Mouse (Mus musculus) liver, embryonic 11.5 days (tissue): ENCODE measurements around the gene Dus2. TPM values are rescaled to one million over a fixed set of nuclear protein-coding genes. Genes with fewer than 3 reads are reported as not detected.

ENCODE experiments used
- ATAC-seq: fragments of 200-750 bp; cut with Nextera tagmentation; replicated peaks from 2 replicates; pipeline ENCODE4 v1.8.0; 2017; ENCODE audit warnings: moderate number of reproducible peaks, mild to moderate bottlenecking, moderate TSS enrichment, moderate library complexity; ENCODE audit not compliant: low FRiP score
- DNase-seq: peaks from one replicate; pipeline ENCODE4 v3.0.0-alpha.2; 2017; ENCODE audit warnings: low spot score
- H3K27ac ChIP-seq: fragments of 300-500 bp; sonication (generic); 2 replicates; pipeline ENCODE4 v1.5.1; 2014; ENCODE audit warnings: mild to moderate bottlenecking, low read depth, low read length, control low read depth
- H3K27me3 ChIP-seq: fragments of 300-500 bp; sonication (generic); replicated peaks from 2 replicates; pipeline ENCODE4 v1.6.1; 2014; ENCODE audit warnings: low read length, mixed read lengths; ENCODE audit not compliant: control insufficient read depth, insufficient read depth
- H3K36me3 ChIP-seq: fragments of 300-500 bp; sonication (generic); 2 replicates; pipeline ENCODE4 v1.6.1; 2014; ENCODE audit warnings: mild to moderate bottlenecking, low read length, moderate library complexity, mixed read lengths; ENCODE audit not compliant: control insufficient read depth, insufficient read depth
- H3K4me1 ChIP-seq: fragments of 300-500 bp; sonication (generic); replicated peaks from 2 replicates; pipeline ENCODE4 v1.6.1; 2014; ENCODE audit warnings: low read length, mixed read lengths; ENCODE audit not compliant: control insufficient read depth, insufficient read depth
- H3K4me2 ChIP-seq: fragments of 300-500 bp; sonication (generic); 2 replicates; pipeline ENCODE4 v1.6.1; 2014; ENCODE audit warnings: mild to moderate bottlenecking, control low read depth, moderate library complexity
- H3K4me3 ChIP-seq: fragments of 300-500 bp; sonication (generic); 2 replicates; pipeline ENCODE4 v1.5.1; 2014; ENCODE audit warnings: low read depth, low read length, control low read depth
- H3K9ac ChIP-seq: fragments of 300-500 bp; sonication (generic); 2 replicates; pipeline ENCODE4 v1.6.1; 2014; ENCODE audit warnings: low read depth, low read length, control low read depth
- H3K9me3 ChIP-seq: fragments of 300-500 bp; sonication (generic); 2 replicates; pipeline ENCODE4 v1.6.1; 2016; ENCODE audit warnings: low read length, inconsistent platforms, mixed read lengths; ENCODE audit not compliant: control insufficient read depth
- WGBS: fragments of 180-500 bp; shearing (Covaris S2); extraction: QIAGEN DNeasy Blood & Tissue Kit; methylation state at CpG from one replicate; pipeline ENCODE4 v1.1.7; 2014; 5-methylcytosine and 5-hydroxymethylcytosine counted together
- microRNA-seq: library from miRNA; unstranded; fragments of <30 nt; microRNA quantifications from one replicate; pipeline ENCODE4, GENCODE M21; 2017; ENCODE audit warnings: borderline number of aligned reads
- polyA plus RNA-seq: library from polyadenylated mRNA; unstranded; fragments of >200 nt; fragmentation: Nextera tagmentation; extraction: Ambion mirVana; gene quantifications from 2 replicates; pipeline ENCODE4 v1.2.1, GENCODE M21; 2014

Gene Dus2
- polyA plus RNA-seq, 1 experiment from 2014 or later = 25.0 TPM

DNA sequence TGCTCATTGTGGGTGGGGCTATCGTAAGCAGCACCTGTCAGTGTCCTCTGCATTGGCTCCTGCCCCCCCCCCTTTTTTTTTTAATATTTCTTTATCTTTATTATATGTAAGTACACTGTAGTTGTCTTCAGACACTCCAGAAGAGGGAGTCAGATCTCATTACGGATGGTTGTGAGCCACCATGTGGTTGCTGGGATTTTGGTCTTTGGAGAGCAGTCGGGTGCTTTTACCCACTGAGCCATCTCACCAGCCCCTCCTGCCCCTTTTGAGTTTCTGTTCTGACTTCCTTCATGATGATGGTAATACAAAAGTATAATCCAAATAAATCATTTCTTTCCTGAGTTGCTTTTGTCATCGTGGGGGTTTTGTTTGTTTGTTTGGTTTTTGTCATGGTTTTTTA is 111.2 kb downstream of the Dus2 start:
- Histone ChIP-seq H3K27me3 (no peaks in the 10 kb centered on the region), H3K4me2 (no peak overlapping the region), H3K9me3 (no peaks in the 10 kb centered on the region), H3K9ac (no peak overlapping the region), H3K4me1 (no peaks in the 10 kb centered on the region), H3K36me3 (peaks cover 10% of the 10 kb centered on the region; the same call in 1 of the 2 replicates), H3K4me3 (no peak overlapping the region), H3K27ac (no peak overlapping the region)
- ATAC-seq (no peak), DNase-seq (no peak)
- WGBS = 90% methylated on average over 4 of the region's 4 CpGs

Small RNA genes within 50 kb of the gene (microRNA-seq; reads per million reads assigned to microRNA genes)
- gene Mir7074 = not detected

Other genes with a start within 250 kb of the Dus2 start
- 9.0 and 10.7 TPM in 2 replicates for gene Gfod2, start 232.7 kb upstream of the Dus2 start, polyA plus RNA-seq
- 20.2 and 22.0 TPM in 2 replicates for gene Ranbp10, start 164.0 kb upstream of the Dus2 start, polyA plus RNA-seq
- 0.12 TPM in 1 of 2 replicates, not detected in the other for gene Tsnaxip1, start 163.6 kb upstream of the Dus2 start, polyA plus RNA-seq
- gene Cenpt, start 138.1 kb upstream of the Dus2 start, polyA plus RNA-seq = 37.0 and 37.5 TPM in 2 replicates
- 62.0 and 66.5 TPM in 2 replicates for gene Thap11, start 136.2 kb upstream of the Dus2 start, polyA plus RNA-seq
- 304 and 312 TPM in 2 replicates for gene Nutf2, start 130.8 kb upstream of the Dus2 start, polyA plus RNA-seq
- 43.7 and 47.5 TPM in 2 replicates for gene Edc4, start 110.5 kb upstream of the Dus2 start, polyA plus RNA-seq
- not detected in 2 replicates for gene Nrn1l, start 97.8 kb upstream of the Dus2 start, polyA plus RNA-seq
- 21.4 and 22.8 TPM in 2 replicates for gene Pskh1, start 90.9 kb upstream of the Dus2 start, polyA plus RNA-seq
- 1.9 and 3.0 TPM in 2 replicates for gene Ctrl, start 57.5 kb upstream of the Dus2 start, polyA plus RNA-seq
- 142 and 160 TPM in 2 replicates for gene Psmb10, start 52.9 kb upstream of the Dus2 start, polyA plus RNA-seq
- 32.1 and 32.7 TPM in 2 replicates for gene Lcat, start 48.0 kb upstream of the Dus2 start, polyA plus RNA-seq
- gene Slc12a4, start 25.2 kb upstream of the Dus2 start, polyA plus RNA-seq = 25.6 and 25.8 TPM in 2 replicates
- not detected in 2 replicates for gene Dpep3, start 11.9 kb upstream of the Dus2 start, polyA plus RNA-seq
- not detected in 2 replicates for gene Dpep2nb, start 14.6 kb downstream of the Dus2 start, polyA plus RNA-seq
- gene Ddx28, start 20.5 kb downstream of the Dus2 start, polyA plus RNA-seq = 22.3 and 22.5 TPM in 2 replicates
- gene Nfatc3, start 67.5 kb downstream of the Dus2 start, polyA plus RNA-seq = 5.3 and 6.2 TPM in 2 replicates
- 11.6 and 12.7 TPM in 2 replicates for gene Esrp2, start 145.6 kb downstream of the Dus2 start, polyA plus RNA-seq
- 9.2 and 9.6 TPM in 2 replicates for gene Pla2g15, start 159.1 kb downstream of the Dus2 start, polyA plus RNA-seq
- 46.3 and 52.5 TPM in 2 replicates for gene Slc7a6, start 177.5 kb downstream of the Dus2 start, polyA plus RNA-seq
- 34.8 and 36.5 TPM in 2 replicates for gene Slc7a6os, start 219.6 kb downstream of the Dus2 start, polyA plus RNA-seq
- 65.1 and 75.7 TPM in 2 replicates for gene Prmt7, start 219.6 kb downstream of the Dus2 start, polyA plus RNA-seq